Mouse (Mus musculus): ENCODE measurements around the gene Tnfrsf19. TPM values are rescaled to one million over a fixed set of nuclear protein-coding genes. Genes with fewer than 3 reads are reported as not detected.
A peak's percentile ranks its signal among the peaks of the same experiment; 100 is the strongest.

Gene Tnfrsf19
- polyA plus RNA-seq, 1 experiment, result 36.9 TPM

DNA sequence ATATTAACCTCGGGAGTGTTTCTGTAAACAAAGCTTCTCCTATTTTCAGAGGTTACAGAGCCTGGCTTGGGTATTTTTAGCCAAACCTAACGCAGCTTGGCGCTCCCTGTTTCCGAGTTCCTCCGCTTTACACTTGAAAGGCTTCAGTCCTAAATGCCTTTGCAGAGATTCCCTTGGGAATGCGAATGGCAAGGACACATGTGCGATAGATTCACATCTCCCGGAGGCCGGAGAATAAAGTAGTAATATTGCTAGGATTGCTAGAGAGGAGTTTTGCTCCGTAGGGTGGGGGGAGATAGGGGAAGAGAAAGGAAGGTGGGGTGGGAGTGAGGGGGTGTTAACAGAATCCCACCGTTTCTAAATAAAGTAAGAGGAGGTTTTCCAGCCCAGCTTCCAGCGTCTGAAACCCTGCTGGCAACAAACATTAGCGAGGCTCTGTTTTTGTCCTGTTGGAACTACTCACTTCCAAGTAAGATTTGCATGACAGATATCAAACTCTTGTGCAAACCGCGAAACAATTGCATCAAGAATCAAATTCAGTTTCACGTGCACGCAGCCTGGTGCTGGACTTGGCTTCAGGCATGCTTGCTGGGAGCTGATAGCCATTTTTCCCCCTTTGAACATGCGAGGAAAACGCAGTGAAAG is 722 bp downstream of the Tnfrsf19 start:
- TF ChIP-seq CTCF (IDR thresholded peaks at IDR 0.05; ENCODE audit: borderline replicate concordance, extremely low read depth, insufficient read depth, insufficient read length) (no peak), POLR2A (IDR thresholded peaks at IDR 0.05; ENCODE audit: borderline replicate concordance, extremely low read depth, insufficient read depth, insufficient read length, poor library complexity, severe bottlenecking) (no peak)
- peak; percentile 71 for DNase-seq (ENCODE audit: low read depth)

DNA sequence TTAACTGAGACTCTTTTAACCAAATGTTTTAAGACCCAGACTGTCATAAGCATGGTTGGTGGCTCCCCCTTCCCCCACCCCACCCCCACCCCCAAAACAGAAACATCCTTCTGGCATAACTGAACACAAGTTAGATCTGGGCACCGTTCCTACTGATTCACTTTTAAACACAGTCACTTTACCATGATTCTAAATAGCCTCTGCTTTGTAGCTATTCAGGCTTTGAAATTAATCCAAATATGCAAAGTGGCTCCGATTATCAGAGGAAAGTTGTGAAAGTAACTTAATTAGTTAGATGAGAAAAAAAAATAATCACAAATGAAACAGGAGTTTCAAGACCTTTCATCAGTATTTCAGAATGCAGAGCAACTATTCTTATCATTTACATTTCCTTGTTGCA is 2.0 kb downstream of the Tnfrsf19 start:
- TF ChIP-seq CTCF (IDR thresholded peaks at IDR 0.05; ENCODE audit: borderline replicate concordance, extremely low read depth, insufficient read depth, insufficient read length), result no peak
- TF ChIP-seq POLR2A (IDR thresholded peaks at IDR 0.05; ENCODE audit: borderline replicate concordance, extremely low read depth, insufficient read depth, insufficient read length, poor library complexity, severe bottlenecking), result no peak
- peak; percentile 87 for DNase-seq (ENCODE audit: low read depth)

DNA sequence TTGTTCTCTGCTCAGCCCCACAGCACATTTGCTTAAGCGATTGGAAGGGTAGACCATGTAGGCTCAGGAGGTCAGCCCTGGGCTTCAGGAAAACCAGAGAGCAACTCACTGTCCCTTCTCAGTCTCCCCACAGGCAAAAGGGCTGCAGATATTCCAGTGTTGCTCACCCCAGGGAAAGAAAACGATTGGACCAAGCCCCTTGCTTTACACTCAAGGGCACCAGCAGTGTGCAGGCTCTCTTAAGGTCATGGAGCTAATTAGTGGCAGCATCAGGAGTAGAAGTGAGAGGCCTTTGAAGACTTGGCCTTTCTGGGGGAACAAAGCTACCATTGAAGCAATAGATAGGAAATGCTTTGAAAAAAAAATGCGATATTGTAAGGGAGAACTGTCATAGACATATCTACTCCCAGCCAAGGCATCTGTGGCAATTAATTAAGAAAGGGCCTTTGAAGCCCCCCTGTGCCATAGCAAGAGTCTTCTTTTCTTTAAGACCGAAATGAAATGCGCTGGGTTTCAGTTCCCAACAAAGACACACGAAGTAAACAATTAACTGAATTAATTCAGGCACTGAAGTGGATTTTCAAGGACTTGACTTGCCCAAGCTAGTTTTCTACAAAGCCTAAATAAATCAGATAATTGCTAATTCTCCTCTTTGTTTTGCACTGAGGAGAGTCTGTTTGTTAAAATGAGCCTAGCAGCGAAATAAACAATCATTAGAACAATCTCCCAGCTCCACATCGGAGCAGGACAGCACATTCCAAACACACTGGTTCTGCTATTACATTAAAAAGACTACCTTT is 2.6 kb downstream of the Tnfrsf19 start:
- TF ChIP-seq POLR2A (IDR thresholded peaks at IDR 0.05; ENCODE audit: borderline replicate concordance, extremely low read depth, insufficient read depth, insufficient read length, poor library complexity, severe bottlenecking), result no peak
- no peak for TF ChIP-seq CTCF (IDR thresholded peaks at IDR 0.05; ENCODE audit: borderline replicate concordance, extremely low read depth, insufficient read depth, insufficient read length)
- peak; percentile 91 for DNase-seq (ENCODE audit: low read depth)

DNA sequence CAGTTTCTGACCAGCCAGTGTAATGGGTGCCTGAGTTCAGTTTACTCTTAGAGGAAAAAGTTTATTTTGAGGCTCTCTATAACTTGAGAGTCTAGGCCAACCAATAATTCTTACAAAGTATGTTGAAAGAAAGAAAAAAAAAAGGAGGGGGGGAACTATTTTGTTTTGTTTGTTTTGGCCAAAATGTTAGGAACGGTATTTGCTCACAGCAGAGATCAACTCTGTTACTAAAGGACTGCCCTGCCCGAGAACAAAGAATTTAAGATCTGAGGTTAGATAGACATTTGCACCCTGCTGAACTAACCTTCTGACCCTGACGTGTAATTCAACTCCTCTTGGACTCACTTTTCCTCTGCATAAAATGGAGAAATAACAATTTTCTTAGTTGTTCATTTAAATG is 4.0 kb downstream of the Tnfrsf19 start:
- TF ChIP-seq POLR2A (IDR thresholded peaks at IDR 0.05; ENCODE audit: borderline replicate concordance, extremely low read depth, insufficient read depth, insufficient read length, poor library complexity, severe bottlenecking) (no peak), CTCF (IDR thresholded peaks at IDR 0.05; ENCODE audit: borderline replicate concordance, extremely low read depth, insufficient read depth, insufficient read length) (no peak)
- DNase-seq (ENCODE audit: low read depth), result peak; percentile 14

- no peak for TF ChIP-seq POLR2A (IDR thresholded peaks at IDR 0.05; ENCODE audit: borderline replicate concordance, extremely low read depth, insufficient read depth, insufficient read length, poor library complexity, severe bottlenecking)
- no peak for TF ChIP-seq CTCF (IDR thresholded peaks at IDR 0.05; ENCODE audit: borderline replicate concordance, extremely low read depth, insufficient read depth, insufficient read length)
Observed at GRCm38 (mm10) chr14:61040236-61040635, 6.1 kb downstream of the Tnfrsf19 start.

GRCm38 (mm10) chr14:61038082-61038472 is 8.2 kb downstream of the Tnfrsf19 start:
- DNase-seq (ENCODE audit: low read depth), result no peak
- TF ChIP-seq POLR2A (IDR thresholded peaks at IDR 0.05; ENCODE audit: borderline replicate concordance, extremely low read depth, insufficient read depth, insufficient read length, poor library complexity, severe bottlenecking) (no peak), CTCF (IDR thresholded peaks at IDR 0.05; ENCODE audit: borderline replicate concordance, extremely low read depth, insufficient read depth, insufficient read length) (no peak)

More at GRCm38 (mm10) chr14:61040236-61040635, 6.1 kb downstream of the Tnfrsf19 start:
- DNase-seq (ENCODE audit: low read depth), result peak; percentile 79

GRCm38 (mm10) chr14:61037321-61038081 is 8.8 kb downstream of the Tnfrsf19 start:
- peak; percentile 83 for DNase-seq (ENCODE audit: low read depth)
- TF ChIP-seq CTCF (IDR thresholded peaks at IDR 0.05; ENCODE audit: borderline replicate concordance, extremely low read depth, insufficient read depth, insufficient read length) (no peak), POLR2A (IDR thresholded peaks at IDR 0.05; ENCODE audit: borderline replicate concordance, extremely low read depth, insufficient read depth, insufficient read length, poor library complexity, severe bottlenecking) (no peak)

DNA sequence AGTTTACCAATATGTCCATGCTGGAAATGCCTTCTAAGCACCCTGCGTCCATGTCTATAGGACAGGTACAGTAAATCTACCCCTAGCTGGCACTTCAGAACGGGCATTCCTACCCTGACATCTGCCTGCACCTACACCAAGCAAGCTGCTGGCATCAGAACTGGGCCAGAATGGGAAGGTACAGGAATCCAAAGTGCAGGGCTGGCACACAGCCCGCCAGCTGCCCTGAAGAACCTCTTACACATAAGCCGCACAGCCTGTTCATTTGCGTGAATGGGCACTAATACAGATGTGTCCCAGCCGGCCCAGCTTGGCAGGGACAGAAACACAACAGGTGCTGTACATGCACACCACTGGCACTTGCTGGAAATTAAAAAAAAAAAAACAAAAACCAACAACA is 15.9 kb downstream of the Tnfrsf19 start:
- no peak for TF ChIP-seq POLR2A (IDR thresholded peaks at IDR 0.05; ENCODE audit: borderline replicate concordance, extremely low read depth, insufficient read depth, insufficient read length, poor library complexity, severe bottlenecking)
- TF ChIP-seq CTCF (IDR thresholded peaks at IDR 0.05; ENCODE audit: borderline replicate concordance, extremely low read depth, insufficient read depth, insufficient read length), result no peak
- DNase-seq (ENCODE audit: low read depth), result no peak

GRCm38 (mm10) chr14:61024006-61024405 is 22.3 kb downstream of the Tnfrsf19 start:
- TF ChIP-seq CTCF (IDR thresholded peaks at IDR 0.05; ENCODE audit: borderline replicate concordance, extremely low read depth, insufficient read depth, insufficient read length) (no peak), POLR2A (IDR thresholded peaks at IDR 0.05; ENCODE audit: borderline replicate concordance, extremely low read depth, insufficient read depth, insufficient read length, poor library complexity, severe bottlenecking) (no peak)
- DNase-seq (ENCODE audit: low read depth), result no peak

DNA sequence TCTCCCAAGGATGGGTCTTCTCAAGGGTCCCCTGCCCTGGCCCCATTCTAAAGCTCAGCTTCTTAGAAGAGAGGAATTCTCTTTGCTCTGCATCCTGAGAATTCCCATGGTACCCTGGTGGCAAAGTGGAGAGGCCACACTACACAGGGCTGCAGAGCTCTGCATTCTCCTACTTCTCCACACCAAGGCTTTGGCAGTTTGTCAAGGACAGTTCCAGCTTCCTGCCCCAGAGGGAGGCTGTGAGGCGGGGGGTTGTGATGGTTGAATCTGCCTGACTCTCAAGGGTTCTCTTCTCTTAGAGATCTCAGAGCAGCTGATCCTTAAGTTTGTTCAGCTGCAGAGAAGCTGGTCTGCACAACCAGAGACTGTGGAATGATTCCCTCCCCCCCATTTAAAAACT is 23.9 kb downstream of the Tnfrsf19 start:
- TF ChIP-seq CTCF (IDR thresholded peaks at IDR 0.05; ENCODE audit: borderline replicate concordance, extremely low read depth, insufficient read depth, insufficient read length) (peak; percentile 10; the same call in 1 of the 2 replicates), POLR2A (IDR thresholded peaks at IDR 0.05; ENCODE audit: borderline replicate concordance, extremely low read depth, insufficient read depth, insufficient read length, poor library complexity, severe bottlenecking) (no peak)
- no peak for DNase-seq (ENCODE audit: low read depth)

DNA sequence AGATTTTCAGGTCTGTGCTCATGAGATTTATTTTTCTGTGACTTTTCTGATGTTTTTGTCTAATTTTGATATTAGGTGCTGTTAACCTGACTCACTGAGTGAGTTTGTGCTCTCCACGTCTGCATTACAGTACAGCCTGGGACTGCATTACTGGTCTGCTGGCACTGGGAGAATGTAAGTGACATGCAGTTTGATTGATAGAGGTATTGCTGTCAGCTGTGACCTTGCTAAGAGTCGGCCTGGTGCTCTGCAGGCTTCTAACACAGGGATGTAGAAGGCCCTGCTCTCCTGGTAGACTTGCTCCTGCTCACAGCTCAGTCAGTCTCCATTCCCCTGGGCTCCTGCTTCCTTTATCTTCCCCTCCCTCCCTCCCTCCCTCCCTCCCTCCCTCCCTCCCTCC is 25.3 kb downstream of the Tnfrsf19 start:
- TF ChIP-seq POLR2A (IDR thresholded peaks at IDR 0.05; ENCODE audit: borderline replicate concordance, extremely low read depth, insufficient read depth, insufficient read length, poor library complexity, severe bottlenecking) (no peak), CTCF (IDR thresholded peaks at IDR 0.05; ENCODE audit: borderline replicate concordance, extremely low read depth, insufficient read depth, insufficient read length) (no peak)
- DNase-seq (ENCODE audit: low read depth), result no peak
